Mouse (Mus musculus) spleen, adult 18-20 months (tissue): ENCODE results near the gene Acbd6.

ENCODE experiments used
- DNase-seq, 2 experiments: peaks; one replicate each; pipeline ENCODE4 v3.0.0; 2022; ENCODE audit warnings: mixed read lengths in 2 of 2

Gene Acbd6

GRCm38 (mm10) chr1:155562206-155562605 is 4.3 kb downstream of the Acbd6 start:
- no peak for DNase-seq

- DNase-seq, result peak in 1 of 2 experiments; percentile 37
Measured at GRCm38 (mm10) chr1:155564741-155565140, 6.8 kb downstream of the Acbd6 start.

- DNase-seq, result no peak
Measured at GRCm38 (mm10) chr1:155568133-155568532, 10.2 kb downstream of the Acbd6 start.

GRCm38 (mm10) chr1:155569340-155569739 is 11.4 kb downstream of the Acbd6 start:
- DNase-seq, result no peak

- DNase-seq, result peak in 1 of 2 experiments; percentile 67
Measured at GRCm38 (mm10) chr1:155574966-155575673, 17.2 kb downstream of the Acbd6 start.

- peak in 1 of 2 experiments; percentile 17 for DNase-seq
Measured at GRCm38 (mm10) chr1:155576432-155576831, 18.5 kb downstream of the Acbd6 start.

GRCm38 (mm10) chr1:155577316-155577715 is 19.4 kb downstream of the Acbd6 start:
- DNase-seq, result no peak

- DNase-seq, result no peak
Measured at GRCm38 (mm10) chr1:155587961-155588360, 30.0 kb downstream of the Acbd6 start.

- DNase-seq, result no peak
Measured at GRCm38 (mm10) chr1:155594141-155594540, 36.2 kb downstream of the Acbd6 start.

GRCm38 (mm10) chr1:155596576-155596975 is 38.7 kb downstream of the Acbd6 start:
- DNase-seq, result no peak

- DNase-seq, result no peak
Measured at GRCm38 (mm10) chr1:155604706-155605105, 46.8 kb downstream of the Acbd6 start.

GRCm38 (mm10) chr1:155605391-155606155 is 47.7 kb downstream of the Acbd6 start:
- DNase-seq, result no peak

- no peak for DNase-seq
Measured at GRCm38 (mm10) chr1:155606156-155606531, 48.2 kb downstream of the Acbd6 start.

- DNase-seq, result no peak
Measured at GRCm38 (mm10) chr1:155608524-155608923, 50.6 kb downstream of the Acbd6 start.

- DNase-seq, result no peak
Measured at GRCm38 (mm10) chr1:155614426-155614825, 56.5 kb downstream of the Acbd6 start.

- no peak for DNase-seq
Measured at GRCm38 (mm10) chr1:155621075-155621474, 63.2 kb downstream of the Acbd6 start.

- DNase-seq, result no peak
Measured at GRCm38 (mm10) chr1:155623192-155623591, 65.3 kb downstream of the Acbd6 start.

- no peak for DNase-seq
Measured at GRCm38 (mm10) chr1:155627746-155628145, 69.8 kb downstream of the Acbd6 start.

- no peak for DNase-seq
Measured at GRCm38 (mm10) chr1:155636648-155637047, 78.7 kb downstream of the Acbd6 start.

GRCm38 (mm10) chr1:155645816-155646215 is 87.9 kb downstream of the Acbd6 start:
- DNase-seq, result no peak

- no peak for DNase-seq
Measured at GRCm38 (mm10) chr1:155646345-155647307, 88.7 kb downstream of the Acbd6 start.

- no peak for DNase-seq
Measured at GRCm38 (mm10) chr1:155650121-155650846, 92.4 kb downstream of the Acbd6 start.
